Mouse (Mus musculus) megakaryocyte-erythroid progenitor cell, adult 5-6 weeks (primary cell): ENCODE data around the gene Zfp541. TPM values are rescaled to one million over a fixed set of nuclear protein-coding genes. Genes with fewer than 3 reads are reported as not detected.

Source experiments
- ATAC-seq: replicated peaks from 2 replicates; pipeline ENCODE4 v1.8.0; 2016; ENCODE audit warnings: mild to moderate bottlenecking, inconsistent platforms; ENCODE audit not compliant: severe bottlenecking, poor library complexity, low FRiP score, low TSS enrichment
- total RNA-seq, 2 experiments: library from RNA; stranded (forward) in 1 of 2; stranded (reverse) in 1 of 2; fragments of 200-1000, 215-1000 nt in 1 of 2; fragments of >200 nt in 1 of 2; fragmentation: Nextera tagmentation in 1 of 2; gene quantifications; 2 replicates each; pipeline ENCODE4 v1.2.3; 2014 to 2017

Zfp541 gene
- total RNA-seq (2014; fragmentation: Nextera tagmentation), result not detected in 2 replicates
- total RNA-seq (2017), result not detected in 2 replicates

DNA sequence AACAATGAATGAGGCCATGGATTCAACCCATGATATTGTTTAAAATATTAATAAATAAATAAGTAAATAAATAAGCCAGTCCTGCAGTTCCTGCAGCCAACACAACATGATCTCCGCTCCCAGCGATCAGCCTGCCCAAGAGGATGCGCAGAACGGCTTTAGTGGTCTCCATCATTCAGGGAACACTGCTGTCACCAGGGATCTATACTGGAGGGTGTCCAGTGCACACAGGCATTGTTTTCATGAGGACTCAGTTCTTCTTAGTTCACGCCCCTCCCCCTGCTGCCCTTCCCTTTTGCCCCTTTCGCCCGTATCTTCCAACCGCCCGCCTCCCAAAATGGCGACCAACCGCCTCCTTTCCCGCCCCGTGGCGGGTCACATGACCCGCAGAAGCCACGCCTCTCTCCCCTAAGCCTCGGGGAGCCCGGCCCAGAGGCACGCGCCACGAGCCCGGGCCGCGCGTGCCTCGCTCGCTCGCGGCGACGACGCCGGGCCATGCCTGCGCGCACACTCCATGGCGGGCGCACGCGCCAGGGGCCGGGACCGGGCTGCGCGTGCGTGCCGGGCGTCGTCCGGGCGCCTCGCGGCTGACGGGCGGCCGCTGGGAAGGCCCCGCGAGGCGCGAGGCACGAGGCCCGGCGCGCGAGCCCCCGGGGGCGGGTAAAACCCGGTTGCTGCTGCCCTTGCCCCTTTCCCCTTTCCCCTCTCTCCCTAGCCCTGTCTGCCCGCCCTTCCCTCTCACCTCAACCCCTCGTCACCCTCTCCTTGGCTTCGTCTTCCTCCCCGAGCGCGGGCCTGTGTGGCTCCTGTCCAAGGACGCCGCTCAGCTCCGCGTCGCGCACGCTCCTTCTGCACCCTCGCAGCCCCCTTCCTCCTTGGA lies at the start of gene Zfp541:
TSS of gene Zfp541 (plus strand) at position 596 of the 880 bp plus-strand sequence.
- ATAC-seq, result no peak

DNA sequence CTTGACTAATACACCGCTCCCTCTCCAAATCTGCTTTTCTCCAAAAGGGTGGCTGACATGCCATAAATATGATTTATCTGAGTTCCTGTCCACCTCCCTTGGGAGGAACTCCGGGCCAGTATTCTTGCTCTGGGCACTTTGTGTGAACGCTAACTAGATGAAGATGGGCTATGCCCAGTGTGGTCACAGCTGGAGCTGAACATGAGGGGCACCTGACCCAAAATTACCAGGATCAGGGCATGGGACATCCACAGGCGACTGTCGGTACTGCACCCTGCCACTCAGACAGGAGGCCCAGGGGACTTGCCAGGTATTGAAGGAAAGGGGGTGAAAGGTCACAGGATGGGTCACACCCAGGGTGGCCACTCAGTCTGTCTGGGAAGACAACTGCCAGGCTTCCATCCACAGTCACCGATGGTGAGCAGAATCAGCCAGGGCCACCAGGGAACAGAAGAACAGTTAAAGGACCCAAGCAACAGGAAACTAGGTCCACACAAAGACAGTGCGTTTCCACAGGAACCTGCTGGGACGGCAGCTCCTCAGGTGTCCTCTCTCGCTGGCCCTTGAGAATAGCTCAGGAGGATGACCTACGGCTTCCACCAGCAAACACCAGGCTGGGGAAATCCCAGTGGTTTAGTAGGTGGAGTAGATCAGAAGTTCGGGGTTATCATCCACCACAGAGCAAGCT lies 48.9 kb upstream of the Zfp541 start:
- peak; percentile 83 for ATAC-seq

DNA sequence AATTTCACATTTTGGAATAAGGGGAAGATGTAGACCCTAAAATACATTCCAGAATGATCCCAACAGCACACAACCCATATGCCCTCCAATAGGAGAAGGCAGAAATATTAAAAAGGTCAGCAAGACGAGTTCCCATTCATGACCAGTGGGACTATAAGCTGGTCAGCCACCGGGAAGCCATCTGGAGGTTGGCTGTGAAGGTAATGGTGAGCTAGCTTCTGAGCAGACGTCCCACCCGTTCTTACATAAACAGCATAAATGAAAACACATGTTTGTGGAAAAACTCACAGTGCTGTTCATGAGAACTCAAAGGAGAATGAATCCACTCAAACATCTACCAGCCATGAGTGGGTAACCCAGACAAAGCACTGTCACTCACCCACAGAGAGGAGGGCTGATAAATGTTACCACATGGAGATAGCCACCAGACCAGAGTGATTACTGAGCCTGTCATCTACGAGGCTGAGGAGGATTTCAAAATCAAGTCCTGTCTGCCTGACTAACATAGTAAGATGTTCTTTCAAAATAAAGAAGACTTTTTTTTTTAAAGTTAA lies 47.8 kb upstream of the Zfp541 start:
- no peak for ATAC-seq

DNA sequence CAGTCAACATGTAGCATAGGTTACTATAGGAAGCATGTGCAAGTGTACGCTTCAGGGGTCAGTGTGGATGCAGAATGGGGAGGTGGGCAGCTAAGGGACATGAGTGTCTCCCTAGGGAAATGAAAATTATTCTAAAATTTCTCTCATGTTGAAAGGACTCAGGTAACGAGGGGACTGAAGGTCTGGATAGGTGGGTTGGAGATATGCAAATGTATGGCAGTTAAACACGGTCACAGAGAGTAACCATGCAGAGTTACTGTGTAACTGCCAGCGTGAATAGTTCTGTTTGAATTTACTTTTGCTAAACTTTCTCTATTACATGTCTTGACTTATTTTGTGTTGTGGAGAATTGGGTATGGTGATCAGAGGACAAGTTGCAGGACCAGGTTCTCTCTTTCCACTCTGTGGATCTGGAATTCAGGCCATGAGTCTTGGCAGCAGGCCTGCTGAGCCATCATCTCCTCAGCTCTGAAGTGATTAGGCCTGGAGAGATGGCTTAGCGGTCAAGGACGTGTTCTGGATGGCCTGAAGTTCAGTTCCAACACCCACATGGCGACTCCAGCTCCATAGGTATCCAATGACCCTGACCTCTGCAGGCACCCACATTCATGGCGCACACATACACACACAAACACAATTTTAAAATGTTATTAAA lies 47.0 kb upstream of the Zfp541 start:
- no peak for ATAC-seq

DNA sequence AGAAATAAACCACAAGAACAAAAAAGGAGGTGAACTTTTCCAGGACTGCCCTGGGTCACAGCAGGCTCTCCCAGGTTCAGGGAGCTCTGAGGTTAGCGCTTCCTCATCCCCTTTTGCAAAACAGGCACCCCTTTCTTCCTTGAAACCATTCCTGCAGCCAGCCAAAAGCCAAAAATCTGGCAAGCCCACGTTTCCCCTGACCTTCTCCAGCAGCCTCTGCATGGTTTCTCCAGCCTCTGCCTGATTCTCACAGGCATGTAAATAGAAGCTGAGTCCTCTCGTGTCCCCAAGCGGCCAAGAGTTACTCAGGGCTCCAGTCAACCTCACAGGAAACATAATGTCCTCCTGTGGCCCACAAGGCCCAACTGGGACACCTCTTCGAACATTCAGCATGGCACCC lies 46.2 kb upstream of the Zfp541 start:
- ATAC-seq, result no peak

DNA sequence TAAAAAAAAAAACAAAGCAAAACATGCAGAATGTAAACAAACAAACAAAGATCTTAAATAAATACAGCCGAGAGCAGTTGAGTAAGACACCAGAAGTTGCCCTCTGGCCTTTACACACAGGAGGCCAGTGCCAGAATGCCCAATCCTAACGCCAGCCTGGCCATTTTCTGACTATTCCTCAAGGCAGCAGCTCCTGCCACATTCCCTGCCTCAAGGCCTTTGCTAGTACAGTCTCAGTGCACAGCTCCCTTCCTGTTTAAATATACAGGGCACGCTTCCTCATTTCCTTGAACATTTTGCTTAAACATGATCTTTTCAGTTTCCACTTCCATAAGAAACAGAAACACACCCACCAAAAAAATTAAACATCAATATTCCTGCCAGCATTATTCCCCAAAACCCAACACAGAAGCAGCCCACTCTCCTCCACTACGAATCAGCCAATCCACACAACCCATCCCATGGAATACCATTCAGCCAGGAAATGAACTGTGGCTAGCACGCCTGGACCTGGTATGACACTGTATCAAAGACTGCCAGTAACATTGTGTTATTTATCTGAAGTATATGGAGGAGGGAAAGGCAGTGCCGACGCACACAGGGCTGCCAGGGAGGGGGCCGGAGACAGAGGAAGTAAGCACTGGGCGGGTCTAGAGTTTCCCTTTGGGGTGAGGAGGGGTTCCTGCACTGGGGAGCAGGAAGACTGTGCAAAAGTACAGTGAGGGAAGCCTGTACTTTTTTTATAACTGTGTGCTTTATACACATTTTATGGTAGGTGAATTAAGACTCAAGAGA lies 43.4 kb upstream of the Zfp541 start:
- peak; percentile 86 for ATAC-seq

DNA sequence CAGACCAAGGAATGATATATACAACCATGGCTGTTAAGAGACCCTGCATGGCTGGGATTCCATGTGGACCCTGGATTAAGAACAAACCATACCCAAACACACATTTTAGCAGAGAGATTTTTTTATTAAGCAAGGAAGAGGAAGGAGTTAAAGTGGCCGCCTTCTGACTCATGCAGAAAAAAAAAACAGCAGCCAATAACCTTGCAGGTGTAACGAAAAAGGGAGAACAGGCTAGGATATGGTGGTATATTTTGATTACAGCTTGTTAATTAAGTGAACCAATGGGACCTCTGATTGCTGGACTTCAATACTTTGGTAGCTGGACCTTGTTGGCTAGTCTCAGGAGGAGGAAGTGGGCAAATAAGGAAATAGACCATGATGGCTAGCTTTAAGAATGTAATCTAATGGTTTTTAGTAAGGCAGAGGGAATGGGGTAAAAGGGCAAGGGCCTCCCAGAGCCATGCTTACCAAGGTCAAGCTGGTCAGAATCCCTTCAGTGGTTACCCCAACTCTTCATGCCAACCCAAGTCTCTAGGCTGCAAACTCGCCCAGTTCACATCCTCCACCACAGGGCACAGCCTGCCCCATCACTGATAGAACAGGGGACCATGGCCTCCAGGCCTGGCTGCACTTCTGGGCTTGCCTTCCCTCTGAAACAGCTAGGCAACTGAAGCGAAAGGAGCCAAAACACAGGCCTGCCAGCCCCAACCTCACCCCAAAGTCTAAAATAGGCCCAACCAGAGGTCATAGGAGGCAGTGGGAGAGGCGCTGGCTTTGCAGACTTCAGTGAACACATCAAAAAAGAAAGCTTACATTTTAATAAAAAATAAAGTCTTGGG lies 42.1 kb upstream of the Zfp541 start:
- 0 out of 2 replicates have a peak, but pooled peaks have one; percentile 31 for ATAC-seq

DNA sequence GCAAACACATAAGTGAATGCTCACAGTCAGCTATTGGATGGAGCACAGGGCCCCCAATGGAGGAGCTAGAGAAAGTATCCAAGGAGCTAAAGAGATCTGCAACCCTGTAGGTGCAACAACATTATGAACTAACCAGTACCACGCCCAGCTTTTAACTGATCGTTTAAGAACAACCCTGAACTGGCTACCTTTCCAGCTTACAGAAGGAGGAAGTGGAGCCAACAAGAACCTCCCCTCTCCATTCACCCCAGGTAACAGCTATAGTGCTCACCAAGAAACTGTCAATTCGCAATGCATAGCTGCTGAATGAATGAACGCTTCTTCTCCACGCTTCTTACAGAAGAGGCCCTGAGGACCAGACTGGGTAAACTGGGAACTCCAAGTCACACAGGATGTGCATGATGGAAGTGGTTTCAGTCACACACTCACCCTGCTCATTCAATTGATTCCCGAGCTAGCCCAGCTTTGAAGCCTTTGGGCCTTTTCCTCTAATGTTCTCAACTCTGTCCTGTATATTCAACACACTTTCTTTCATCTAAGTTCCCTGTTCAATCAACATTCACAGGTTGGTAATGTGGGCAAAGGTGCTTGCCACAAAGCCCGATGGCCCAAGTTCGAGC lies 36.9 kb upstream of the Zfp541 start:
- no peak for ATAC-seq

DNA sequence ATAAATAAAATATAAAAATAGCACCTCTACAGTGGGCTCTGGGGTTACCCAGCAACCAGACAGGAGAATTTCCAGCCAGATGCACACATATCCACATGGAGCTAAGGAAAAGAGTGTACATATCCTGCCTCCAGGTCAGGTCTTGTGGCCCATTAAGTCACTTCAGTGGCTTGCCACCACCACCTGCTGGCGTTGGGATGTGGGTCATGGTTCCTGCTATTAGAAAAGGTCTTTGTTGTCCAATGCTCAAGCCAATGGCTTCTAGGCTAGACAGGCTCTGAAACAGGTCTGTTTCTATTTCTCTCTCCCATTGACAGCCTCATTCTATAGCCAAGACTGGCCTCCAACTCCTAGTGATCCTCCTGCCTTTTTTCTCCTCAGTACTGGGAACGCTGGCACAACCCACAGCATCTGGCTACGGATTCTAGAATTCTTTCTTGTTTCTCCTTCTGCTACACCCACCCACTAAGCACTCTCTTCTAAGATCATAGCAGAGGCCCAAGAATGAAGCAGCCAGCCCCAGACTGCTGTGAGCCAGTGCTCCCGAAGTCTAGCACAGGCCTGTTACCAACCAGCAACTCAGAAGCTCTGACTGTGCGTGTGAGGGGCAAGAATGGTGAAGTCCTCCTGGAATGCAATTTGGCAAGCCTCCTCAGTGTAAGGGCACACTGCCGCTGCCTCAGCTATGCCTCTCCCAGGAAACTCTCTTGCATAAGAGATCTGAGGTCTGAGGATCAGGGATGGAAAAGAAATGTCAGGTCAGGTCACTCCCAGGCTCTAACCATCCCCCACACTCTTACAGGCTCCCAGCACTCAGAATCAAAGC lies 33.3 kb upstream of the Zfp541 start:
- ATAC-seq, result no peak

DNA sequence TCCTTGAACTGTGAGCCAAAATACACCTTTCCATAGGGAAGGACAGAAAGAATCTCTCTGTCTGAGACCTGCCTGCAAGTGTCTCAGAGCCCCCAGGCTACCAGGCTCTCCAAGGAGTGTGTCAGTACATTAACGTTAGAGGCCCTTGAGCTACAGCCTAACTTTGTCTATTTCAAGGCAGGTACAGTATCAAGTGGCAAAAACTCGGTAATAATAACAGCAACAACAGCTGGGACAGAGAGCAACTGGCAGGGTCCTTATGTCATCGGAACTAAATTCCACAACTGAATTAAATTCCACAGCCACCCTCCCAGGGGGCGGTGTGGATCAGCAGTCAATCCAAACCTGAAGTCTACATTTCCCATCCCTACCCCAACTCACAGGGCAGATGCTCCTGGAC lies 30.5 kb upstream of the Zfp541 start:
- ATAC-seq, result no peak

DNA sequence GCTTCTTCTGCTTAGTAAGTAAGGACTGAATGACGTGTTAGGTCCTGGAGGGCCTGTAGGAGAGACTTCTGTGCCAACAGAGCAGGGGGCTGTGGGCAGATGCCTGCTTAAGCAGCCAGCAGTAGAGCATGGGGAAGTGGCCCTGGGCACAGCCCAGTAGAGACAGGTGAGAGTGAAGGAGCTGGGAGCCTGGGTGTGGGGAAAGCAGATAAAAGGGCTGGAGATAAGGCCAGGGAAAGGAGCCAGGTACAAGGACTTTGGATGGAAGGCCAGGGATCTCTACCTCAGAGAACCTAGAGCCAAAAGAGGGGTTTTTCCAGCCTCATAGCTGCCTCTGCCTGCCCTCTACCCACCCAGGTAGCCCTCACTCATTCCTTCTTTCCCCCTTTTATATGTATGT lies 28.6 kb upstream of the Zfp541 start:
- ATAC-seq, result 0 out of 2 replicates have a peak, but pooled peaks have one; percentile 26

DNA sequence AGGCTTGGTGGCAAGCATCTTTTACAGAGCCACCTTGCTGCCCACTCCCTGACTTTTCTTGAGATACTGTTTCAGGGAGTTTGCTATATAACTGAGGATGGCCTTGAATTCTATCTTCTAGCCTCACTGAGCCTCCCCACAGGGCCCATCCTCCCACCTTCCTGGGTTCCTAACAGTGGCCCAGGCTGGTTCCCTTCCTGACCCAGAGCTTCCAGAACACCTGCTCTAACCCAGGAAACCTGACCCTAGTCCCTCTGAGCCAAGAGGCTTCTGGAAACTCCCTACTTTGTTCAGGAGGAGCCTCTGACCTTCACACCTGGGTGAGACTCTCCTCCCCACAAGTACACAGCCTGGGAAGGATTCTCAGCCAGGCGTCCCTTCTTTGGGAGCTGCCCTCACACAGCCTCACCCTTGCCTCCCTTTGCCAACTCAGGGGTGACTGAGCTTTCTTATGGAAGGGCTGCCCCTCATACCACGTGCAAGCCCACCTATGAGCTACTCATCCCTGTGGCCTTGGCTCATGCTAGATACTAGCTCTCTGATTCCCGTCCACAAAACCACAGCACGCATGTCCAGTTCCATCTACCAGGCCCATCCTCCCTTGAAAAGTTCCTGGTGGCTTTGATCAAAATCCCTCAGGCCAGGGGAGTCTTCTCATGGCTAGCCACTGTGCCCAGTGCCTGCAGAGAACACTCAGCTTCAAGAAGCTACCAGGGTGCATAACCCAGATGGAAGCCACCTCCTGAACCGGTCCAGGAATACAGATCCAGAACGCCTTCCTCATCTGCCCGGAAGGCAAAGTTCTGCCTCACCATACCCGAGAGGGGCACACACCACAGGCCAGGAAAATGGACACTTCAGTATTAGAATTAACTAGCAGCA lies 27.8 kb upstream of the Zfp541 start:
- 0 out of 2 replicates have a peak, but pooled peaks have one; percentile 20 for ATAC-seq

DNA sequence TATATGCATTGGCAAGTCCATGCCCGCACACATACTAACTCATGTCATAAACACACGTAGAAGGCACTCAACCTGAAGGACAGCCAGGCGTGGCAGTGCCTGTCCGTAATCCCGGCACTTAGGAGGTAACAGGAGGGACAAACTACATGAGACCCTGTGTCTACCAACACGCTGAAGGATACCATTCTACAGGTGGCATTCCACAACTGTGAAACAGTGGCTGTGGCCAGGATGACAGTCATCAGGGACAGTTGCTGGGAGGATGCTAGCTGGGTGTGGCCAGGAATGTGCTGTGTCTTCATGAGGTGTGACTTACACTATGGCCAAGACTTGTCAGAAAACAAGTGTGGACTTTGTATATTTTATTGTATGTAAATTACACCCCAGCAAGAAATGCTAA lies 24.6 kb upstream of the Zfp541 start:
- no peak for ATAC-seq

DNA sequence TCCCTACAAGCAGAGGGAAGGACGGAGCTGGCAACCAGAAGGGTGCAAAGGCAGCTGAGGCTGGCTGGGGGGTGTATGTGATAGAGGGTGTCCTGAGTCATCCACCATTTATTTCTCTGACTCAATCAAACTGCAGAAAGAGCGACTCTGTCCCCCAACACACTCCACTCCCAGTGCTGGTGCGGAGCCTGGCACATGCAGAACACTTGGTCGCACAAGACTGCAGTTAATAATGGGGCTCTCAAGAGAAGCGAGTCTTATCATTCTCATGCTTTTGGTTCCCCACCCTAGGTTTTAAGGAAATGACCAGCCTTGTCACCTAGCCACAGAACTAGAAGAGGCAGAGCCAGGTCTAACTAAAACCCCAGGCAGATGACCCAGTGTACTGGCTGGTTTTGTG lies 22.3 kb upstream of the Zfp541 start:
- ATAC-seq, result peak; percentile 54

DNA sequence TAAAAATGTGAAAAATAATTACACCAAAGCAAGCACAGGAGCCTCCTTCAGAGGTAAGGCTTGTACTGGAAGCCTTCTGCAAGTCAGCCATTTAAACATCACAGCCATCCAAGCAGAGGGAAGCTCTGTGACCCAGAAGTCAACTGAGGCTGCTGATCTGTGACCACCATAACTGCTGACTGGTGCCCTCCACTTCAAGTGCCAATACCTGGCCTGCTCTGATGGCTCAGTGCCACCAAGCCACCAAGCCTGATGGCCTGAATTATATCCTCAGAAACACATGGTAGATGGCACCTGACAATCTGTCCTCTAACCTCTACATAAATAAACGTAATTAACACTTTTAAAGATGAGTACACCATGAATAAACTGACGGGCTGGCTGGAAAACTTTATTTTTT lies 20.4 kb upstream of the Zfp541 start:
- no peak for ATAC-seq
